Mouse (Mus musculus) liver, embryonic 14.5 days (tissue): ENCODE results near the gene Opn3.

Experiments
- CTCF ChIP-seq: IDR thresholded peaks from 2 replicates; pipeline ENCODE4 v1.5.1; 2016; ENCODE audit warnings: antibody characterized with exemption, low read depth, control low read depth
- EP300 ChIP-seq: IDR thresholded peaks from 2 replicates; pipeline ENCODE4 v1.6.1; 2016; ENCODE audit warnings: antibody characterized with exemption, low read depth

- no peak for TF ChIP-seq CTCF
- TF ChIP-seq EP300, result no peak
Observed at GRCm38 (mm10) chr1:175701145-175701544, 8.6 kb upstream of the Opn3 start.
